Mouse (Mus musculus) c-Kit-positive CD71-positive TER-119-negative erythroid progenitor cells, embryonic 14.5 days (primary cell): ENCODE measurements around the gene Ubb.

Experiments used
- DNase-seq: peaks from one replicate; pipeline ENCODE4 v3.0.0-alpha.2; 2013; ENCODE audit warnings: low read depth

Ubb gene

DNA sequence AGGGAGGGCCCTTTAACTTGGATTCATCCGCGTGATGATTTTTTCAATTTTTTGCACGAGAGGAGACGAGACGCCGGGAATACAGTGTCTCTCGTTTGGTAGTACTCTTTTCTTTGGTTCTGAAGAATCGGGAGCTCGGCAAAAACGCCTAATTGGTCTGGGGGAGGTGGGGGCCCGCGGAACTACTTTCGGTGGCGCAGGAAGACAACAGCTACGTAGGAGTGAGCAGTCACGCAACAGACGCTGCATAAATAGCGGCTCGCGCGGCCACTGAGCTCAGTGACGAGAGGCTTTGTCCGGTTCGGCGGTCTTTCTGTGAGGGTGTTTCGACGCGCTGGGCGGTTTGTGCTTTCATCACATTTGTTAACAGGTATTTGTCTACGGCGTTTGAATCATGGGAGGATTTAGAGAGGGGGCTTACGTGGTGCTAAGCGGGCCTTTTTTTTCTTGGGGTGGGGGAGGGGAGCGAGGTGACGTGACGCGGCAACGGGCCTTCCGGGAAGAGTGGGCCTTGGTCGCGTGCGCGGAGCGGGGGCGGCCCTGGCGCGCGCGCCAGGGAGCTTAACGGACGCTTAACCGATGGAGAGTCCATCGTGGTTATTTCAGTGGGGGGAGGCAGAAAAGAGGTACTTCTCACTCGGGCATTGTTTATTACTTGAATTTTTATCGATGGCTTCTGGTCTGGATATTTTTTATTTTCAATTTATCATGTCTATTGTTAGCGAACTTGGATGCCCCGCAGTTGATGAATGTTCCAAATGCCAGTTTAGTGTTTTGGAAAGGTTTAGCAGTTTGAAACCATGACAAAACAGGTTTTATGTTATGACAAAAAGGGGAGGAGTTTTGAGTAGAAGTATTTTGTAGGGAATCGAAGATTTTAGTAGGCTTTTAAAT is 502 bp downstream of the Ubb start:
- DNase-seq, result peak; percentile 69

GRCm38 (mm10) chr11:62553186-62553585 is 2.2 kb downstream of the Ubb start:
- DNase-seq, result no peak

GRCm38 (mm10) chr11:62553633-62554032 is 2.7 kb downstream of the Ubb start:
- no peak for DNase-seq

DNA sequence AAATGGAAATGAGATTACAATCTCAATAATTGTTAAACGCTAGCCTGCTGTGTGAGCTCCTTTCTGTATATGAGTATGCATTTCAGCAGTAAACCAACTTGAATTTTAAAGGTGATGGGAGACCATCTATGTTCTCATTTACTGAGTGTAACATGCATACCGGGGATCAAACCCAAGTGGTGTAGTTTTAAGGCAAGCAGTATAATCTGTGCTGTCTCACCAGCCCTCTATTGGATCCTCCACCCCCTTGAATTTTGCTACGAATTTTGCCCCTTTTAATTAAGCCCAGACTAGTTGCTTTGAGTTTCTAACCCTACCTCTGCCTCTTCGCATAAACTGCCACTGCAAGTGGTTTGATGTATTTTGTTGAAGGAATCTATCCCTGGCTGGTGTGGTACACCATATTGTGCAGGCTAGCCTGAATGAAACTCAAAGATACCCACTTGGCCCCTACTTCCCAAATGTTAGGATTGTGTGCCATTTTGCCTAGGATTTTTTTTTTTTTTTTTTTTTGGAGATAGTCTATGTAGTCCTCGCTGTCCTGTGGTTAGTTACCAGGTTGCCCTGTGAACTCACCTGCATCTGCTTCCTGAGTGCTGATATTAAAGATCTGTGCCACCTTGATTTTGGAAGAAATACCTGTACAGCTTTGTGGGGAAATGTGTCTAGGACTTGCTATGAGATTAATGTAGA is 3.3 kb downstream of the Ubb start:
- DNase-seq, result no peak

GRCm38 (mm10) chr11:62554934-62555517 is 4.1 kb downstream of the Ubb start:
- no peak for DNase-seq

DNA sequence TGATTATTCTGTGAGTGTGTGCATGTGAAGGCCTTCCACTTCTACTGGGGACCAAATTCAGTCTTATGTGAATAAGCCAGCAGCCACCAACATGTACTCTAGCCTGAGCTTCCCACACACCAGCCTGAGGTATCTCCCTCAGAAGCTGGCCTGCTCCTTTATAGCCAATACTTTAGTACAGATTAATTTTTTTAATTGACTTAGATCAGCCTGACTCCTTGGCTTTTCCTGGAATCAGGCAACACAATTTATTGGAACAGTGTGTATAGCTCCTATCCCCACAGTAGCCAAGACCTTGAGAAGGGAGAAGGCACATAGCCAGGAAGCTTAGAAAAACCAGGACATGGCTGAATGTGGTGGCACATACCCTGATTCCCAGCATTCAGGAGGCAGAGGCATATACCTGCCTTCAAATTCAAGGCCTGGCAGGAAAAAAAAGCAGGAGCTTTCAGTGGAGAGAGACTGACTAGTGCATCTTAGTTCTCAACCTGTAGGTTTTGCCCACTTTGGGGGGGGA is 5.0 kb downstream of the Ubb start:
- no peak for DNase-seq

DNA sequence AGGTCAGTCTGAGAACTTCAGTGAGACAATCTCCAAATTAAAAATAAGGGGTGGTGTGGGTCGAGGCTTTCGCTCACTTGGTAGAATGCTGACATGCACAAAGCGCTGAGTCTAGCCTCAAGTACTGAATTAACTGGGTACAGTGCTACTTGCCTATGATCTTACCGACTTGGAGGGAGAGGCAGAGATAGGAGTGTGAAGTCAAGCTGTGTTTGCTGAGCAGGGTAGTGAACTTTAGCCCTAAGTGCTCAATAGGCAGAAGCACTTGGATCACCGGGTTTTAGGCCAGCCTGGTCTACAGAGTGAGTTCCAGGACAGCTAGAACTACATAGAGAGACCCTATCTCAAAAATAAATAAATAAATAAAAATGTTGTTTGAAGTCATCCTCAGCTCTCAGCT is 6.2 kb downstream of the Ubb start:
- DNase-seq, result no peak

DNA sequence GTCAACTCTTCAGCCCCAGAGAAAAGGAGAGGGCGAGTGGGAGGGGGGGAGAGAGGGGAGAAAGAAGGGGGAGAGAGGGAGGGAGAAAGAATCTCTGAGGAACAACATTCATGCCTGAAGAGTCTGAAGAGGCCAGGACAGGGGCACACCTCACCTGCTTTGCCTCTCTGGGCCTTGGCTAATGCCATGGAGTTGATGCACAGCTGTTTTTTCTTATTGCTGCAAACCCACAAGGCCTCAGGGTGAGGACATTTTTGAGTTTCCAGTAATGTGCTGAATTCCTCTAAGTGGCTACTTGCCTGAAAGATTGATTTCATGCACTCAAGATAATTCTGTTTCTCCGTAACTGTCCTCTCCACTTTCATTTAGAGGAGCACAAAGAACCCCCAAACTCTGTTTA is 7.2 kb downstream of the Ubb start:
- DNase-seq, result no peak

- DNase-seq, result no peak
Measured at GRCm38 (mm10) chr11:62558961-62559646, 8.1 kb downstream of the Ubb start.

GRCm38 (mm10) chr11:62560463-62561016 is 9.6 kb downstream of the Ubb start:
- no peak for DNase-seq

DNA sequence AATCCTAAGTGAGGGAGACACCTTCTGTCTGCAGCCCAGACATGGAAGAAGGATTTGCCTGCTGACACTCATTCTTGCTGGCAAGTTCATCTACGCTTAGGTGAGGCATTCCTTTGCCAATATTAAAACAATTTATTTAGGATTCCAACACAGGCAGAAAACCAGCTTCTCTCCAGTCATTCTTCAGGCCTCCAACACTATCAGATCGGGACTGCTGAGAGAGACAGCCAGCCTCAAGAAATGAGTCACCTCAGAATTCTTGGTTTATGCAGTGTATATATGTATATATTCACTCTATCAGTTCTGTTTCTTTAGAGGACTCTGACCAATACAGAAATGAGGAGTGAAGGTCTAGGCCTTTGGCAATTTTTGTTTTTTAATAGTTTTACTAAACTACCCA is 12.6 kb downstream of the Ubb start:
- no peak for DNase-seq

DNA sequence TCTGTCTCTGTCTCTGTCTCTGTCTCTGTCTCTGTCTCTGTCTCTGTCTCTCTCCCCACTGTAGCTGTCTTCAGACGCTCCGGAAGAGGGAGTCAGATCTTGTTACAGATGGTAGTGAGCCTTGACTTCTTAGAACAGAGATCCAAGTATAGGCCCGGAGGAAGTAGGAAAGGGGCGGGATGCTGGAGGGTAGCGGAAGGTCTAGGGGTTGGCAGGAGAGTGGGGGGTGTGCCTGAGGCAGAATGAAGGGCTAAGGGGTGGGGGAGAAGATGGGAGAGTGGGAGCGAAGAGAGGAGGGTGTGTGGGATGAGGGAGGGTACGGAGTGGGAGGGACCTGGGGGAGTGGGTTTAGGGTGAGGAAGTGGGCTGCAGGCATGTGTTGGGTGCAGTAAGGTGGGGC is 14.8 kb downstream of the Ubb start:
- DNase-seq, result no peak

DNA sequence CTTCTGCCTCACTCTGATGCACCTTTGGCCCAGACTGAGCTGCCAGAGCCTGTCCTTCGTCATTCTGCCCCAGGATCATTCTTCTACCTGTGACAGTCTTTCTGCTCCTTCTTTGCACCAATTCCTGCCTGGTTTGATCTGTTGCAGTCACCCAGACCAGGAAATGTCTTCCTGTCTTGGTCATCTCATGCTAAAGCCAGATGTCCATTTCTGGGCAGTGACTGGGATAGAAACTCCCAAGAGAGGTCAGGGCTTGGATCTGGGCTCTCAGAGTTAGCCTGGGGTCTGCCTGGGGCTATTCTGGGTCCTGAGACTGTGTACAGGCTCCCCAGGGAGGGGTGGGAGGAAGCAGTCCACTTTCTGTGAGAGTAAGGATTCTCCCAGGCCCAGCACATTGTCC is 15.2 kb downstream of the Ubb start:
- DNase-seq, result no peak

DNA sequence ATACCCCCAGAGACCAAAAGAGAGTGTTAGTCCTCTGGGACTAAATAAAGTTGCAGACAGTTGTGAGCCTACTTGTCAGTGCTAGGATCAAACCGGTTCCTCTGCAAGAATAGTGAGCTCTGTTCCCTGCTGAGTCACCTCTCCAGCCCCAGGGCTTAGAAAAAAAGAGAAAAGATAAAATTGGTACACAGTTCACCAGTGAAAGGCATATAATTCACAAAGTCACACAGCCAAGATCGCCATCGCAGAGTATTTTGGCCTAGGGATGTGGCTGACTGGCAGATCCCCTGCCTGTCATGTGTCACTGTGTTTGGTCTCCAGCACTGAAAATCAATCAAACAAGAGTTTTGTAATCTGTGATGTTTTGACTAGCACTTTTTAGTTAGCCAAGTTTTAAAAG is 17.3 kb downstream of the Ubb start:
- no peak for DNase-seq

GRCm38 (mm10) chr11:62573959-62574702 is 23.2 kb downstream of the Ubb start, which contains the start of gene Trpv2:
Gene Trpv2 (plus strand): TSS chr11:62574486.
- no peak for DNase-seq

DNA sequence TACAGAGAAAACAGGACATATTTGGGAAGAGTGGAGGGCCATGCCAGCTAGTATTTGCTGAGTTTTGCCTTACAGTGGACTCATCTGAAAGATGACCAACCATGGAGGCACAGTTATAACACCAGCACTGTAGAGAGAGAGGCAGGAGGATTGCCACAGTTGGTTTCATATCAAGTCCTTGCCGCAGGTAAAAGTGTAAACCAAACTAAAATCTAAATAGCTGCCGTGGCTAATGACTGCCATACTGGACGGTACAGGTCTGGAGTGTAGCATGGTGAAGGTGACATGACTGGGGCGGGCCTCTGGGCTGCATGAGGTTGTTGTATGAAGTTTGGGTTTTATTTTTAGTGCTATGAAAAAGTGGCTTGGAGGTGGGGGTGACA is 23.7 kb downstream of the Ubb start:
- no peak for DNase-seq

- DNase-seq, result peak; percentile 73
Measured at GRCm38 (mm10) chr11:62575297-62575658, 24.3 kb downstream of the Ubb start.

DNA sequence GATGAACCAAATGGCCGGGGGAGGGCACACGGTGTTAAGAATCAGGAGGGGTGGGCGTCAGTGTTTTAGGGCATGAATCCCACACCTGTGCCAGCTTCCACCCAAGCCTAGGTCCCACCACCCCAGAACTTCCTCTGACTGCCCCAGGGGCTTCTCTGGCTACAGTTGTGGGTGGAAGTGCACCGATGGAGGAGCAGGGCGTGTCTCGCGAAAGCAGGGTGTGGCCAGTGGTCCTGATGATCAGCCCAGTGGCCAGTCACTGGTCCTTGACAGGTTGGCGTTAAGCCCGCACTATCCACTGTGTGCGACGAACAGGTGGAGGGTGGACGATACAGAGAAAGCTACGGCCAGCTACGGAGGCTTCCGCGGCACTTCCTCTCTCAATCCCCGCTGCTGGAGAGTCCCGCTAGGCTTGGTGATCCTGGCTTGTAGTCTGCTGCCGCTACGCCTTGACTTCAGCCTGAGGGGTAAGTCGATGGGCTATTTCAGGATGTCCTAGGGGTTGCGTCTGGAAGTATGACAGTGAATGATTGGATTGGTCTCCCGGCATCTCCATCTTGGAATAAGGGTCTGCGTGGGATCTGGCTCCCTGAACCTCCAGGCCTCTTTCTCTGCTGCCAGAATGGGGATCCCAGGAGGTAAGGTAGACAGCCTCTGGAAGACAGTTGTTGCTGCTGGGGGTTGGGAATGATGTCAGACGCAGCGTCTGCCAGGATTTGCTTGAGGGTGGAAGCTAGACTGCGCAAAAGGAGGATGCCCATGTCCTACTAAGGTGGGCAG is 24.9 kb downstream of the Ubb start:
- no peak for DNase-seq

GRCm38 (mm10) chr11:62576530-62577152 is 25.7 kb downstream of the Ubb start:
- no peak for DNase-seq

DNA sequence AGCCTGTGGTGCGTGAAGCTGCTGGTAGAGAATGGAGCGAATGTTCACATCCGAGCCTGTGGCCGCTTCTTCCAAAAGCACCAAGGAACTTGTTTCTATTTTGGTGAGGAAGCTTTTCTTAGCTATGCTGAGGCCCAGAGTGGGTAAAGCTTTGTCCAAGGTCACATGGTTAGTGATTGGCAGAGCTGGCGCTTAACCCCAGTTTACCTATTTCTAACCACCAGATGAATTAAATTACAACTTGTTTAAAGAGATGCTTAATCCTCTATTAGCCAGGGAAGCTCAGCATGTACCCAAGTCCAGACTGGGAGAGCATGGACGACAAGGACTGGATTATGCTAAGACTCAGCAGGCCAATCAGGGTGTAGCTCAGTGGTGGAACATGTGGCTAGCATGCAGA is 32.1 kb downstream of the Ubb start:
- DNase-seq, result no peak
